Mouse (Mus musculus): Measurements from ENCODE around the gene Pde12. TPM values are rescaled to one million over a fixed set of nuclear protein-coding genes. Genes with fewer than 3 reads are reported as not detected.
"Not testable (repeated sequence)": the region's sequence is repeated elsewhere in the genome, so short reads cannot be mapped to it uniquely, and the experiment has no call there.

Gene Pde12
- total RNA-seq (2021) = 1 to 10 TPM; 5.3 to 5.5 TPM
- long read RNA-seq, experiment 1, full-length matches to known transcripts = 23 of 25 reads
- long read RNA-seq, experiment 1, partial matches to known transcripts = 0 of 25 reads
- long read RNA-seq, experiment 1, other reads (novel, unspliced or antisense) = 2 of 25 reads
- long read RNA-seq, experiment 2, full-length matches to known transcripts = 7 of 10 reads
- long read RNA-seq, experiment 2, partial matches to known transcripts = 0 of 10 reads
- long read RNA-seq, experiment 2, other reads (novel, unspliced or antisense) = 3 of 10 reads

DNA sequence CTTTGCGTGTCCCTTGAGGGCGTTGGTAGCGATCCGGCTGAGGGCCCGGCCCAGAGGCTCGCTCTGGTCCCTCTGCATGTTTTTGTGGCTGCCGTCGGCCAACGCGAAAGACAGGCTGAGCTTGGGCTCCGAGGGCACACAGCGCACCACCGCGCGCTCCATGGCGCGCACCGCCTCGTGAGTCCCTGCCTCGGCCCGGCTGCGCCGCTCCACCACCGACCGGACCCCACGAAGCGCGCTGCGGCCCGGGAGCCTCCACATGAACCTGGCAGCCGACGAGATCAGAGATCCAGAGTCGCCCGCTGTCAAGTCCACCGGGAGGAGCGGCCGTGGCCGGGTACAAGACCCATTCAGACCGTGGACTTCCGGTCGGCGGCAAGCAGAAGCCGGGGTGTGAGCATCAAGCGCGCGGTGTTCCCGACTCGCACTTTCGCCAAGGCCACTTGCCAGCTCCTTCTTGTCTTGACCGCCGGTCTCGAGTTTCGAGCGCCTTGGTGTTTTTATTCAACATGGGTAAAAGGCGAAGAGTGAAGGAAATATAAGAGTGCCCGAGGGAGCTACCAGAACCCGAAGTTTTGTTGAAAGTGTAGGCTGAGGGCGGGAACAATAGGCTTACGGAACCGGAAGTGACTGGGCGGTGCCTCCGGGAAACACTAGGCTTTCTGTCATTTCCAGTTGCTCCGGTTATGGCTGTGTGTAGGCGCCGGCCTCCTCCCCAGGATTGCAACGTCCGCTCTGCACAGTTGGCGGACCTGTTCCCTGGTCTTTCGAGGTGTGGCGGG lies at the start of gene Pde12:
TSS of gene Pde12 (minus strand) at position 592 of the 782 bp plus-strand sequence.
- DNase-seq = peak; percentile 91 to 94

DNA sequence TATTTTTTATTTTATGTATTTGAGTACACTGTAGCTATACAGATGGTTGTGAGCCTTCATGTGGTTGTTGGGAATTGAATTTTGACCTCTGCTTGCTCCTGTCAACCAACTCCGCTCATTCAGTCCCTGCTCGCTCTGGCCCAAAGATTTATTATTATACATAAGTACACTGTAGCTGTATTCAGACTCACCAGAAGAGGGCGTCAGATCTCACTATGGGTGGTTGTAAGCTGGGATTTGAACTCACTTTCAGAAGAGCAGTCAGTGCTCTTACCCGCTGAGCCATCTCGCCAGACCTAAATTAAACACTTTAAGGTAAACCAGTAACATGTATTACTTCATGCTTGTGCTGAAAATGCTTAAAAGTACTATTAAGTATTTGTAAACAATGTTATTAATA lies 35.6 kb upstream of the Pde12 start:
- DNase-seq = not testable (repeated sequence)

GRCm38 (mm10) chr14:26697912-26698311 lies 28.2 kb upstream of the Pde12 start:
- no peak for DNase-seq

- DNase-seq = no peak
Measured at GRCm38 (mm10) chr14:26692974-26693373, 23.3 kb upstream of the Pde12 start, which contains the start of gene Dnah12. TSS of gene Dnah12 (plus strand) at chr14:26693274.

GRCm38 (mm10) chr14:26691363-26691762 lies 21.7 kb upstream of the Pde12 start:
- DNase-seq = no peak

- peak in 1 of 2 experiments; percentile 1 for DNase-seq
Measured at GRCm38 (mm10) chr14:26690727-26691126, 21.0 kb upstream of the Pde12 start.

GRCm38 (mm10) chr14:26675791-26676190 lies 6.1 kb upstream of the Pde12 start:
- DNase-seq = peak in 1 of 2 experiments; percentile 7

- peak; percentile 36 to 41 for DNase-seq
Measured at GRCm38 (mm10) chr14:26675371-26675770, 5.7 kb upstream of the Pde12 start.

DNA sequence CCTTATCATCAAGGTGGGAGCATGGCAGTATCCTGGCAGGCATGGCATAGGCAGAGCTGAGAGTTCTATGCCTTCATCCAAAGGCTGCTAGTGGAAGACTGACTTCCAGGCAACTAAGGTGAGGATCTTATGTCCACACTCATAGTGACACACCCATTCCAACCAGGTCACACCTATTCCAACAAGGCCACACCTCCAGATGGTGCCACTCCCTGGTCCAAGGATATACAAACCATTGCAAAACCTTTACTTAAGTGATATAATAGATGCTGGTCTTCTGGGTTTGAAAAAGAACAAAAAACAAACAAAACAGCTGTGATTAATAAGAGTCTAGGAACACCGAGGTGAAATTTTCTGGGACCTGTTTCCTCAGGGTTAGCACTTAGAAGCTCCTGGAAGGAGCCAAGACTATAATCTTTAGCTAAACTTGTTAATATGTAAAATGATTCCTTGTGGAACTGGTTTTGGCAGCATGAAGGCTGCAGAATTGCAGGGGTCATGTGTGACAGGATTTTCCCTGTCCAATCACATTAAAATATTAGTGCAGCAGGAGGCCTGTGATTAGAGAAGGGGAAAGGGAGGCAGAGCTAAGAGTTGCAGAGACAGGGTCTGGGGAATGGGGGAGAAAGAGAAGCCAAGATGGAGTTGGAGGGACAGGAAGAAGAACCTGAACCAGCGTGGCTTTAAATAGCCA lies 4.9 kb upstream of the Pde12 start:
- not testable (repeated sequence) for DNase-seq

DNA sequence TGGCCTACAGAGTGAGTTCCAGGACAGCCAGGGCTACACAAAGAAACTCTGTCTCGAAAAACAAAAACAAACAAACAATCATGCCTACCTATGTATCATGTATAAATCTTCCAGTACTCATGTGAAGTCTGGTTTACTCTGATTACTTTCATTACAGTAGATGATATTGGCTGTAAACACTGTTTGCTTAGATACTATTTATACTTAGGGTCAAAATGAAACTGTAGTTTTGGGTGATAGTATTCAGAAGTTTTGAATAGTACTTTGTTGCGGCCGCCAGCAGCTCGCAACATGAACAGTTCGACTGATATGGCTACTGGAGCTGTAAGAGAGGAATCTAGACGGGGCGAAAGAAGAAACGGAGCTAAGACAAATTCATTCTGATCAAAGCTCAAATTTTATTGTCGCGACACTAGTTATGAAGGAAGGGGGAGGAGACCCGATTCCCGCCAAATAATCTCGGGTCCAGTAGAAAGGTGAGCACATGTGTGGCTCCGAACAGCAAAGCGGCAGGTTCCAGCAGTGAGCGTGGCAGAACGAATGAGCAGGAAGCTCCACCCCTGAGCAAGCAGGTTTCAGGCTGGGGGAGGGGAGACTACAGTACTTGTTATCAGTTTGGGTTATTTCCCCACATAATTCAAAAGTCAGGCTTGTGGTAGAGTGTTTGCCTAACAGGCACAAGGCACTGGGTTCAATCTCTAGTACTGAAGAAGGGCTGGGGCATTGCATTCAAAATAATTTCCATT lies 2.4 kb upstream of the Pde12 start:
- DNase-seq = not testable (repeated sequence)

- DNase-seq = no peak
Measured at GRCm38 (mm10) chr14:26670964-26671363, 1.3 kb upstream of the Pde12 start.

GRCm38 (mm10) chr14:26668371-26669291 lies 1.1 kb downstream of the Pde12 start:
- peak in 1 of 2 experiments; percentile 22 for DNase-seq

- no peak for DNase-seq
Measured at GRCm38 (mm10) chr14:26667991-26668370, 1.7 kb downstream of the Pde12 start.

- DNase-seq = no peak
Measured at GRCm38 (mm10) chr14:26663851-26664250, 5.8 kb downstream of the Pde12 start.

GRCm38 (mm10) chr14:26662488-26662887 lies 7.2 kb downstream of the Pde12 start:
- DNase-seq = no peak

GRCm38 (mm10) chr14:26662016-26662415 lies 7.7 kb downstream of the Pde12 start:
- no peak for DNase-seq

- DNase-seq = no peak
Measured at GRCm38 (mm10) chr14:26660233-26660632, 9.4 kb downstream of the Pde12 start.

- no peak for DNase-seq
Measured at GRCm38 (mm10) chr14:26658178-26658577, 11.5 kb downstream of the Pde12 start.

GRCm38 (mm10) chr14:26651901-26652300 lies 17.8 kb downstream of the Pde12 start:
- DNase-seq = no peak

- no peak for DNase-seq
Measured at GRCm38 (mm10) chr14:26647811-26648210, 21.9 kb downstream of the Pde12 start.

All from heart, adult 18-20 months (tissue).